Comparison of ENCODE assay signal across 27 mouse cellular contexts in genomic region chr10:118854641-118855040, GRCm38 (mm10). TPM values are rescaled to one million over a fixed set of nuclear protein-coding genes. Genes with fewer than 3 reads are reported as not detected.
DNase-seq lines count a peak whose midpoint lies in the region; ATAC-seq lines count a peak whose summit lies in the region.
"Had no signal": no experiment of that assay in that cellular context is flagged by ENCODE, and none has a peak within 500 bp of the region (broad histone marks: within the 10 kb centered on the region; RNA-seq: fewer than 3 reads in every experiment).

No protein-coding gene starts in this region.

- DNase-seq in frontal cortex, postnatal 10 days (ENCODE audit: low spot score in 2 of 2): no peak
- no peak for DNase-seq in neural tube, embryonic 10.5 days (ENCODE audit: extremely low spot score, low spot score)
- DNase-seq in induced T-regulatory cell, adult 2 months (ENCODE audit: low read depth): peak; percentile 47
- peak; percentile 17 to 22 for DNase-seq in natural killer cell, adult 2 months (ENCODE audit: low spot score in 2 of 2)
- no peak for DNase-seq in hindbrain, embryonic 11.5 days (ENCODE audit: low spot score)
- no peak for DNase-seq in gastrocnemius, postnatal 36 days
- DNase-seq: adrenal gland, postnatal 10 days; cerebellum, adult 8-10 months; cerebellum, postnatal 36 days; gastrocnemius, postnatal 14 days; heart, adult 2 months; heart, postnatal 36 days; kidney, adult 18-20 months; lung, postnatal 36 days; retina, postnatal 1 day; right cerebral cortex, postnatal 25 days; spleen, adult 18-20 months; thymus, postnatal 14 days had no signal

- H3K27me3 ChIP-seq in neural tube, embryonic 14.5 days (ENCODE audit: control insufficient read depth, insufficient read depth, low read length): no peaks in the 10 kb centered on the region
- no peaks in the 10 kb centered on the region for H3K27me3 ChIP-seq in hindbrain, embryonic 11.5 days (ENCODE audit: control insufficient read depth, insufficient read depth, low read length)
- H3K27me3 ChIP-seq: limb, embryonic 12.5 days; liver, embryonic 15.5 days; lung, embryonic 15.5 days; neural tube, embryonic 12.5 days had no signal

- no peak overlapping the region for H3K9ac ChIP-seq in neural tube, embryonic 14.5 days (replicated peaks; ENCODE audit: low read depth, low read length)
- no peak overlapping the region for H3K9ac ChIP-seq in hindbrain, embryonic 11.5 days (ENCODE audit: low read depth, low read length)
- H3K9ac ChIP-seq: hindbrain, embryonic 14.5 days; limb, embryonic 12.5 days; liver, embryonic 15.5 days; lung, embryonic 15.5 days; neural tube, embryonic 12.5 days had no signal

- peaks cover 16% of the 10 kb centered on the region for H3K36me3 ChIP-seq in neural tube, embryonic 14.5 days (ENCODE audit: control insufficient read depth, insufficient read depth, low read length)
- peaks cover 7% of the 10 kb centered on the region for H3K36me3 ChIP-seq in hindbrain, embryonic 11.5 days (ENCODE audit: control insufficient read depth, insufficient read depth, low read length)

- intact Hi-C loops in gastrocnemius, postnatal 36 days (cut with DNase I): no loop called here

- H3K4me3 ChIP-seq in neural tube, embryonic 14.5 days (ENCODE audit: low read depth, low read length): no peak overlapping the region
- no peak overlapping the region for H3K4me3 ChIP-seq in hindbrain, embryonic 11.5 days (ENCODE audit: low read depth, low read length)
- H3K4me3 ChIP-seq: heart, adult 2 months; limb, embryonic 12.5 days; liver, embryonic 15.5 days; lung, embryonic 15.5 days; neural tube, embryonic 12.5 days had no signal

- 0 out of 2 replicates have a peak overlapping the region, but pooled peaks have one; percentile 5 for H3K27ac ChIP-seq in neural tube, embryonic 14.5 days (ENCODE audit: low read depth, low read length)
- no peak overlapping the region for H3K27ac ChIP-seq in hindbrain, embryonic 11.5 days (ENCODE audit: low read depth, low read length)
- H3K27ac ChIP-seq: heart, adult 2 months; hindbrain, embryonic 14.5 days; kidney, postnatal 0 days; limb, embryonic 12.5 days; liver, embryonic 15.5 days; lung, embryonic 15.5 days; neural tube, embryonic 12.5 days had no signal

- WGBS in neural tube, embryonic 14.5 days: 91% methylated on average over 9 of the region's 9 CpGs
- WGBS in hindbrain, embryonic 11.5 days: 94% methylated on average over 9 of the region's 9 CpGs

- no peak overlapping the region for H3K4me2 ChIP-seq in neural tube, embryonic 14.5 days (ENCODE audit: low read depth, low read length)
- H3K4me2 ChIP-seq in hindbrain, embryonic 11.5 days (replicated peaks; ENCODE audit: low read depth, low read length): no peak overlapping the region
- H3K4me2 ChIP-seq: hindbrain, embryonic 14.5 days; limb, embryonic 12.5 days; liver, embryonic 15.5 days; lung, embryonic 15.5 days; neural tube, embryonic 12.5 days had no signal

- H3K4me1 ChIP-seq in neural tube, embryonic 14.5 days (ENCODE audit: control insufficient read depth, insufficient read depth, low read length): no peaks in the 10 kb centered on the region
- H3K4me1 ChIP-seq in hindbrain, embryonic 11.5 days (replicated peaks; ENCODE audit: control insufficient read depth, insufficient read depth, low read length): no peaks in the 10 kb centered on the region
- H3K4me1 ChIP-seq: limb, embryonic 12.5 days; liver, embryonic 15.5 days; lung, embryonic 15.5 days; neural tube, embryonic 12.5 days had no signal

- peak; percentile 7; the same call in 1 of the 2 replicates for ATAC-seq in frontal cortex, adult (ENCODE audit: low TSS enrichment)
- no peak for ATAC-seq in neural tube, embryonic 14.5 days (ENCODE audit: low read depth)
- no peak for ATAC-seq in hindbrain, embryonic 11.5 days (ENCODE audit: low FRiP score)
- ATAC-seq: forebrain, embryonic 14.5 days had no signal

- no peaks in the 10 kb centered on the region for H3K9me3 ChIP-seq in neural tube, embryonic 14.5 days (ENCODE audit: control insufficient read depth, low read length)
- H3K9me3 ChIP-seq in hindbrain, embryonic 11.5 days (ENCODE audit: control insufficient read depth, low read length): no peaks in the 10 kb centered on the region
- H3K9me3 ChIP-seq: liver, embryonic 15.5 days; lung, embryonic 15.5 days had no signal

RNA-seq across cellular contexts. Expression of gene Dyrk2, which starts 15.4 kb away (rescaled TPM):
- polyA plus RNA-seq in neural tube, embryonic 14.5 days (2014; fragmentation: Nextera tagmentation; extraction: Ambion mirVana): 17.5 and 18.1 TPM in 2 replicates
- 12.1 and 14.3 TPM in 2 replicates for polyA plus RNA-seq in hindbrain, embryonic 11.5 days (2014; fragmentation: Nextera tagmentation; extraction: Ambion mirVana)
- 10 to 100 TPM; 42.0 to 47.1 TPM for total RNA-seq in gastrocnemius, postnatal 36 days (2021)

Comparison
In these comparisons a context has a peak if more than half of its experiments do, and no peak if none do; other contexts are left out.
1. DNase-seq: peak in induced T-regulatory cell, adult 2 months (single experiment) and natural killer cell, adult 2 months (2 of 2); none in frontal cortex, postnatal 10 days (0 of 2), neural tube, embryonic 10.5 days (single experiment), hindbrain, embryonic 11.5 days (single experiment) and gastrocnemius, postnatal 36 days (0 of 2).